Mouse (Mus musculus) liver, embryonic 12.5 days (tissue): ENCODE measurements around the gene Mgat3. TPM values are rescaled to one million over a fixed set of nuclear protein-coding genes. Genes with fewer than 3 reads are reported as not detected.

ENCODE experiments used
- ATAC-seq: fragments of 200-750 bp; cut with Nextera tagmentation; 2 replicates; pipeline ENCODE4 v1.8.0; 2017; ENCODE audit warnings: moderate number of reproducible peaks, mild to moderate bottlenecking, moderate library complexity
- H3K27ac ChIP-seq: fragments of 300-500 bp; sonication (generic); 2 replicates; pipeline ENCODE4 v1.5.1; 2016; ENCODE audit warnings: mild to moderate bottlenecking
- H3K27me3 ChIP-seq: fragments of 300-500 bp; sonication (generic); replicated peaks from 2 replicates; pipeline ENCODE4 v1.6.1; 2016; ENCODE audit warnings: mild to moderate bottlenecking, moderate library complexity
- H3K36me3 ChIP-seq: fragments of 300-500 bp; sonication (generic); 2 replicates; pipeline ENCODE4 v1.6.1; 2016; ENCODE audit warnings: mild to moderate bottlenecking, moderate library complexity
- H3K4me1 ChIP-seq: fragments of 300-500 bp; sonication (generic); 2 replicates; pipeline ENCODE4 v1.6.1; 2016
- H3K4me2 ChIP-seq: fragments of 300-500 bp; sonication (generic); 2 replicates; pipeline ENCODE4 v1.6.1; 2016; ENCODE audit warnings: mild to moderate bottlenecking, moderate library complexity
- H3K4me3 ChIP-seq: fragments of 300-500 bp; sonication (generic); 2 replicates; pipeline ENCODE4 v1.5.1; 2016; ENCODE audit warnings: mild to moderate bottlenecking, moderate library complexity
- H3K9ac ChIP-seq: fragments of 300-500 bp; sonication (generic); 2 replicates; pipeline ENCODE4 v1.6.1; 2016; ENCODE audit warnings: mild to moderate bottlenecking, moderate library complexity
- H3K9me3 ChIP-seq: fragments of 300-500 bp; sonication (generic); replicated peaks from 2 replicates; pipeline ENCODE4 v1.6.1; 2016; ENCODE audit warnings: mild to moderate bottlenecking, moderate library complexity
- WGBS: fragments of 180-500 bp; shearing (Covaris S2); methylation state at CpG from one replicate; pipeline ENCODE4 v1.1.7; 2016; ENCODE audit not compliant: insufficient replicate concordance; 5-methylcytosine and 5-hydroxymethylcytosine counted together
- polyA plus RNA-seq: library from polyadenylated mRNA; unstranded; fragments of >200 nt; fragmentation: Nextera tagmentation; extraction: Ambion mirVana; gene quantifications from 2 replicates; pipeline ENCODE4 v1.2.1, GENCODE M21; 2016

Gene Mgat3
- polyA plus RNA-seq, 1 experiment from 2014 or later = 1.2 TPM

DNA sequence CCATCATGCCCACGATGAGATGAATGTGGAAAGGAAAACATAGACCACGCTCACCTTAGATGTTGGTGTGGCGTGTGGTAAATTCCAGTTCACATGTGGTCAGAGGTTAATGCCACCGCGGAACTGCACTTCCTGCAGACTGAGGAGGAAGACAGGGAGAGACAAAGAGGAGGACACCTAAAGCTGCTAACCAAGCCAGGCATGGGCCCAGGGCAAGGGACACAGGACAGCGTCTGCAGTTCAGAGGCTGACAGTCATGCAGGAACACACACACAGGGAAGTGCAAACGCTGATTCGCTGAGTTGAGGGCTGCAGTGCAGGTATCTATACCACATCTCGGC lies 42.9 kb downstream of the Mgat3 start:
- no peak overlapping the region for H3K9ac ChIP-seq
- H3K36me3 ChIP-seq = 0 out of 2 replicates have a peak, but pooled peaks cover 4% of the 10 kb centered on the region
- peaks cover 20% of the 10 kb centered on the region for H3K4me1 ChIP-seq
- no peaks in the 10 kb centered on the region for H3K9me3 ChIP-seq
- WGBS = 38% methylated on average over 9 of the region's 9 CpGs
- H3K4me3 ChIP-seq = no peak overlapping the region
- no peak overlapping the region for H3K27ac ChIP-seq
- ATAC-seq = no peak
- H3K4me2 ChIP-seq = no peak overlapping the region
- peaks cover 20% of the 10 kb centered on the region for H3K27me3 ChIP-seq

DNA sequence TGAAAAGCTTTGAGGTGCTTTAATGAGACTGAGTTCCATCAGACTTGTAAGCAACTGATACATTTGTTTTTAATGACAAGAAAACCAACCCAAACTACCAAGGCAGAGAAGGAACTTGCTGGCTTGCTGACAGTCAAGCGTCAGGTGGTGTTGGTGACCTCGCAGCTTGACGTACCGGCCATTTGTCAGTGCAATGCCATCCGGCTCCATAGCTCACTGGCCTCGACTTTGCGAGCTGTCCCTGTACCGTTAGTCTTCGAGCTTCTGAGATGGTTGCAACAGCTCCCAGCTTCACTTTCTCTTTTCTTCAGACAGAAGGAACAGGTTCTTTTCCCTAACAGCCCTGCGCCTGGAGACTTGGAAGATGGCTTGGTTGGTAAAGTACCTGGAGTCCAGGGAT lies 44.0 kb downstream of the Mgat3 start:
- Histone ChIP-seq H3K9ac (no peak overlapping the region), H3K27me3 (peaks cover 10% of the 10 kb centered on the region), H3K27ac (no peak overlapping the region), H3K4me2 (no peak overlapping the region), H3K36me3 (no peaks in the 10 kb centered on the region), H3K4me1 (peaks cover 20% of the 10 kb centered on the region), H3K4me3 (no peak overlapping the region), H3K9me3 (no peaks in the 10 kb centered on the region)
- 74% methylated on average over 10 of the region's 10 CpGs for WGBS
- no peak for ATAC-seq

DNA sequence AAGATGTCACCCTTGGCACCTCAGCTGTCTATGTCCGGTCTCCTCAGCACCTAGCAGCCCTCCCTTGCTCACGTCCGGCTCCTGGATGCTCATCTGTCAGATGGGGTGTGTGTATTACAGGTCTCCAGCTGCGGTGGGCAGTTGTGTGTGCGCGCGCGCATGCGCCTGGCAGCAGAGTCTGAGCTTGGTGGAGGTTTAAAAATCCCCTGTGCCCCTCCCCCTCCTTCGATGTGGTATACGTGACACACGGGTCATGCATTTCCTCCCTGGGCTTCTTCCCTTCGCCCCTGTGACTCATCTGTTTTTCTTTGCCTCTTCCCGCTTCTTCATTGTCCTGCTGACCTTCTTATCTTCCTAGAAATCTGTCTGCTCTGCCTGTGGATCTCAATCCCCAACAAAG lies 45.7 kb downstream of the Mgat3 start:
- WGBS = 11% methylated on average over 14 of the region's 14 CpGs
- Histone ChIP-seq H3K9me3 (no peaks in the 10 kb centered on the region), H3K27ac (0 out of 2 replicates have a peak overlapping the region, but pooled peaks have one; percentile 18), H3K4me3 (no peak overlapping the region), H3K27me3 (no peaks in the 10 kb centered on the region), H3K4me2 (peak overlapping the region; percentile 27), H3K4me1 (peaks cover 6% of the 10 kb centered on the region), H3K36me3 (no peaks in the 10 kb centered on the region), H3K9ac (no peak overlapping the region)
- peak; percentile 42; the same call in 1 of the 2 replicates for ATAC-seq

DNA sequence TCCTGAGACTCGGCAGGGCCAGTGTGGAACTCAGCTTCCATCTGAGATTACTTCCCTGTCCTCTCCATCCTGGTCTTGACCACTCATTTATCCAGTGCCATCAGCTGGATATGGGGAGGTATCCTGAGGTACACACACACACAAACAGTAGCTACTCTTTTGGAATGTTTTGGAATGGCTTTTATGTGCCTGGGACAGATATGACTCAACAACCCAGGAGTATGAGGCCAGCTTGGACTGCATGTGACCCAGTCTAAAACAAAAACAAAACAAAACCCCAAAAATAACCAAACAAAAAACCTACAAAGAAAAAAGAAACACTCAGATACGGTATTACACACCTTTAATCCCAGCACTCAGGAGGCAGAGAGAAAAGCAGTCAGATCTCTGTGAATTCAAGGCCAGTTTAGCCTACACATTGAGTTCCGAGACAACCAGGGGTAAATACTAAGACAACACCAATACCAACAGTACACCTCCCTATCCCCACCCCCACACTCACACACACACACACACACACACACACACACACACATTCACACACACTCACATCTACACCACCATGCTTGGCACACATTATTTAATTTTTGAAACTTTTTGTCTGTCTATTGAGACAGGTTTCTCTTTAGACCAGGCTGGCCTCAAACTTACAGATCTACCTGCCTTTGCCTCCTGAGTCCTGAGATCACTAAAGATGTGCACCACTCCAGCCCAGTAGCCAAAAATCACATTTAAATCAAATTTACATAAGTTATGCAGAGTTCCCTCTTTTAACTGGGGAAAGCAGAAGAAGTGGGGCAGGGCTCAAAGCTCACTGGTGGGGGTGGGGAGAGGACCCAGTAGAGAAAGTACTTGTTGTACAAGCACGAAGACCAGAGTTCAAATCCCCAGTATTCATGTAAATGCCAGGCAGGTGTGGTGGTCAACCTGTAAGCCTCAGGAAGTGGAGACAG lies 46.5 kb downstream of the Mgat3 start:
- no peak for ATAC-seq
- Histone ChIP-seq H3K9me3 (no peaks in the 10 kb centered on the region), H3K9ac (no peak overlapping the region), H3K27ac (0 out of 2 replicates have a peak overlapping the region, but pooled peaks have one; percentile 18), H3K4me3 (no peak overlapping the region), H3K4me1 (peaks cover 7% of the 10 kb centered on the region), H3K4me2 (peak overlapping the region; percentile 27), H3K36me3 (no peaks in the 10 kb centered on the region), H3K27me3 (no peaks in the 10 kb centered on the region)
- 52% methylated on average over 4 of the region's 4 CpGs for whole genome bisulfite sequencing

DNA sequence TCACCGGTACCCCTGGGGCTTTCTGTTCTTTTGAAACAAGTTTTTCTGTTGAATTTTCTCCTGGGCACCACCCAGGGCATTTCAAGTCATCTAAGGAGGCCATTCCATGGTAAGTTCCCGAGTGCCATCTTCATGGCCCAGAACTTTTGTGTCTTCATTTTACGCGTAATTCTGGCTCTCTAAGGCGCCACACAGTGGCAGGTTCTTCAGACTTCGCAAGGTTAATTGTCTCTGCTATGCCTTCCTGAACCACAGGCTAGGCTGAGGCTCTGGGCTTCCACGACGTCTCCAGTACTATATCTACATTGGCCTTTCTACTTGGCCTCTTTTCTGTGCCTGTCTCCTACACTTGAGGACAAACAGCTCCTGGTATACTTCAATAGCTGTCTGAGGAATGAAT lies 47.5 kb downstream of the Mgat3 start:
- Histone ChIP-seq H3K4me1 (peaks cover 14% of the 10 kb centered on the region), H3K4me3 (no peak overlapping the region), H3K4me2 (no peak overlapping the region), H3K9me3 (no peaks in the 10 kb centered on the region), H3K9ac (no peak overlapping the region), H3K27ac (no peak overlapping the region), H3K27me3 (no peaks in the 10 kb centered on the region), H3K36me3 (no peaks in the 10 kb centered on the region)
- ATAC-seq = no peak
- 51% methylated on average over 8 of the region's 8 CpGs for WGBS

DNA sequence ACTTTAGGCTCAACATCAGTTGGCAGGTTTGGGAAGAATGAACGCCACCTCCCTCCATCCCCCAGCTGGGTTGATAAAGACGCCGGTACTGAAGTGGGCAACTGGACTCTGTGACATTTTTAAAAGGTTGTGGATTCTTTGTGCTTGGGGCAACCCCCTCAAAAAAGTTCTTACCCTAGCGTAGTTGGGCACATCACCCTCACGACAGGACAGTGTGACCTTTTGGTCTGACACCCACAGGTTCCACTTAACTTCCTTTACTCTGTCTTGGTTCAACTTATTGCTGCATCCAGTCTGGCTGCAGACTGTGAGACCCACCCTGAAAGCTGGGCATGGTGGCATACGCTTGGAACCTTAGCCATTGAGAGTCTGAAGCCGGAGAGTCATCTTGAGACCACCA lies 50.2 kb downstream of the Mgat3 start:
- H3K27ac ChIP-seq = no peak overlapping the region
- H3K9me3 ChIP-seq = no peaks in the 10 kb centered on the region
- peaks cover 14% of the 10 kb centered on the region for H3K4me1 ChIP-seq
- ATAC-seq = no peak
- H3K9ac ChIP-seq = no peak overlapping the region
- 76% methylated on average over 7 of the region's 7 CpGs for WGBS
- H3K27me3 ChIP-seq = no peaks in the 10 kb centered on the region
- no peak overlapping the region for H3K4me2 ChIP-seq
- no peaks in the 10 kb centered on the region for H3K36me3 ChIP-seq
- H3K4me3 ChIP-seq = no peak overlapping the region

DNA sequence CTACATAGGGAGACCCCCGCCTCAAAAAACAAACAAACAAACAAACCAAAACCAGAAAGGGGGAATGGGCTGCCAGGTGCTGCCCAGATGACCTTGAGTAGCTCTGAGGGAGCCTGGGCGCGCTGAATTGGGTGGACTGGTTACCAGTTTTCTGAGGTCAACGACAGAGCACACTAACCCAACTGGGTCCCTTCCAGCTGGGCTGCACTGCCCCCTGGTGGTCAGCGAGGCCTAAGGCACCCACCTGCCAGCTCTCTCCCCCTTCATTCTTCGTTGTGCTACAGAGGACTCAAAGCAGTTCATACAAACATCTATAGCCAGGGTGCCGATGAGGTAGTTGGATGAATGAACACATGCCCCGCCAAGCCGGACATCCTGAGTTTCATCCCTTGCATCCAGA lies 51.7 kb downstream of the Mgat3 start:
- no peak overlapping the region for H3K4me3 ChIP-seq
- H3K4me1 ChIP-seq = peaks cover 8% of the 10 kb centered on the region; the same call in 1 of the 2 replicates
- no peaks in the 10 kb centered on the region for H3K27me3 ChIP-seq
- 11% methylated on average over 9 of the region's 9 CpGs for WGBS
- no peak overlapping the region for H3K9ac ChIP-seq
- no peak overlapping the region for H3K27ac ChIP-seq
- H3K4me2 ChIP-seq = no peak overlapping the region
- no peaks in the 10 kb centered on the region for H3K9me3 ChIP-seq
- ATAC-seq = peak; percentile 69; the same call in 1 of the 2 replicates
- H3K36me3 ChIP-seq = no peaks in the 10 kb centered on the region

DNA sequence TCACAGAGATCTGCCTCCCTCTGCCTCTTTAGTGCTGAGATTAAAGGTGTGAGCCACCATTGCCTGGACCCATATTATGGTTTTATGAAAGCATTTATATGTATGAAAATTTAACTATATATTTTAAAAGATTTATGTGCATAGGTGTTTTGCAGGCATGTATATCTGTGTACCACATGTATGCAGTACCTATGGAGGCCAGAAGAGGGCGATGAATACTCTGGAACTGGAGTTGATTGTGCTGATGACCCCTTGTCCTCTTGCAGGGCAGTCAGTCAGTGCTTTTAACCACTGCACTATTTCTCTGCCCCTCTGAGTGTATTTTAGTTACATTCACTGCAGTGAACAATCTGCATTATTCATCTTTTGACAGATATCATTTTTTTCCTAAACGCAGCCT lies 52.3 kb downstream of the Mgat3 start:
- Histone ChIP-seq H3K27me3 (no peaks in the 10 kb centered on the region), H3K4me3 (no peak overlapping the region), H3K9ac (no peak overlapping the region), H3K36me3 (no peaks in the 10 kb centered on the region), H3K4me1 (peaks cover 8% of the 10 kb centered on the region; the same call in 1 of the 2 replicates), H3K27ac (no peak overlapping the region), H3K4me2 (no peak overlapping the region), H3K9me3 (no peaks in the 10 kb centered on the region)
- 0 out of 2 replicates have a peak, but pooled peaks have one; percentile 22 for ATAC-seq
- WGBS = 47% methylated on average over 2 of the region's 2 CpGs

DNA sequence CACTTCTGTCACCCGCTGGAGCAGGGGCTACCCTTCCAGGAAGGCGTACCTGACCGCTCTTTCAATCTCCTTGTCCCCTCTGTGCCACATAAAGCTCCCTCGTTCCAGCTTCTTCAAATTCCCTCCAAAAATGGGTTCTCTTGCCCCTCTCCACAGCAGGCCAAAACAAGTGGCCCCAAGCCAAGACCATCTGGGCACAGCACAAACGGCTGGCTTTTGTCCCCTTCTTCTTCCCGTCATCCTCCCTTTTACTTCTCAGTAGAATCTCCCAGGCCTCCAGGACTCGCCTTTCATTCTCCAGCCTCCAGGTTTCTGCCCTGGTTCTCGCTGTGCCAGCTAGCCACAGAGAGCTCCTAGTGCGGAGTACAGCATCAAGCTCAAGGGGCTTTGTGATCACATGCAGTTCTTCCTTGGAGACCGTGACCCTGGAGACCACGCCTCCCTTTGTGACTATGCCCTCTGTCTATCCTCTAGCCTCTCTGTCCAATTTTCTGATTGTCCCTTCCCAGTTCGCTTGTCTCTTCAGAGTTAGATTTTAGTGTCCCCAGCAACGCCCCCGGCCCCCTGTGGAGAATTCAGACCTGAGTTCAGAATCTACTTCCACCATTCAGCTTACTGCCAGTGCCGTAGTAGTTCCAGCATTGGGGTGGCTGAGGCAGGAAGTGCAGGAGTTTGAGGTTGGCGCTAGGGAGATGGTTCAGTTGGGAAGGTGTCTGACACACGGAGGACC lies 54.7 kb downstream of the Mgat3 start:
- no peak overlapping the region for H3K27ac ChIP-seq
- H3K4me2 ChIP-seq = no peak overlapping the region
- no peak overlapping the region for H3K4me3 ChIP-seq
- H3K9ac ChIP-seq = no peak overlapping the region
- ATAC-seq = no peak
- peaks cover 23% of the 10 kb centered on the region for H3K4me1 ChIP-seq
- H3K9me3 ChIP-seq = no peaks in the 10 kb centered on the region
- H3K36me3 ChIP-seq = no peaks in the 10 kb centered on the region
- WGBS = 72% methylated on average over 17 of the region's 17 CpGs
- H3K27me3 ChIP-seq = no peaks in the 10 kb centered on the region

DNA sequence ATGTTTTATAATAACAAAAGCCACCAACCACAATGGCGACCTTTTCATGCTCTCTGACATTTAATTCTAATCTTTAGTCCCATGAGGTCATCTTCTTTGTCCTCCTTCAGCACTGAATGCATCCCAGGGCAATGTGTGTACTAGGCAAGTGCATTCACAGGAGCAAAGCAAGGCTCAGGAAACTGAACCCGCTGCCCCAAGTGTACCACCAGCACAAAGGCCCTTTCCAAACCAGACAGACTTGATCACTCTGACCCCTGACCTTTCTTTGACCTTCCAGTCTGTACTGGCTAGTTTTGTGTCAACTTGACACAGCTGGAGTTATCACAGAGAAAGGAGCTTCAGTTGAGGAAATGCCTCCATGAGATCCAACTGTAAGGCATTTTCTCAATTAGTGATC lies 58.8 kb downstream of the Mgat3 start:
- Histone ChIP-seq H3K4me2 (no peak overlapping the region), H3K36me3 (peaks cover 22% of the 10 kb centered on the region), H3K9ac (no peak overlapping the region), H3K4me3 (no peak overlapping the region), H3K27me3 (no peaks in the 10 kb centered on the region), H3K4me1 (peaks cover 45% of the 10 kb centered on the region), H3K27ac (peak overlapping the region; percentile 31; the same call in 1 of the 2 replicates), H3K9me3 (no peaks in the 10 kb centered on the region)
- 70% methylated on average over 2 of the region's 2 CpGs for WGBS
- no peak for ATAC-seq

DNA sequence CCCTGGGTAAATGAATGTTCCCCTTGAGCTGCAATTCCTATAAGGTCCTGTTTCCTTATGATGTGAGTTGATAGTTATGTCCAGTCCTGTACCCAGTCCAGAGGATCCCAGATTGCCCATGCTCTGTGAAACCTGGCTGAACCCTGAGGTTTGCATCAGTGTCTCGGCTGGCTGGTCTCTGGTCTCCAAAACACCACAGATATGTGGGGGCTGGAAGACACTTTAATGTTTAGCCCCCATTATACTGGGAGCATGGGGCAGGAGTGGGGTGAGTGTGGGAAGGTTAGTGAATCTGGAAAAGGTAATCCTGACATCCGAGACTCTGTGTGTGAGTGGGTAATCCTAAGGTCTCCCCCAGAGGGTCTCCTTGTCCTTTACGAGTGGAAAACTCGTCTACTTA lies 59.5 kb downstream of the Mgat3 start:
- Histone ChIP-seq H3K4me3 (no peak overlapping the region), H3K36me3 (peaks cover 29% of the 10 kb centered on the region), H3K27me3 (no peaks in the 10 kb centered on the region), H3K27ac (peak overlapping the region; percentile 87), H3K4me1 (peaks cover 47% of the 10 kb centered on the region), H3K9me3 (no peaks in the 10 kb centered on the region), H3K9ac (peak overlapping the region; percentile 58), H3K4me2 (peak overlapping the region; percentile 61)
- WGBS = 63% methylated on average over 4 of the region's 4 CpGs
- ATAC-seq = no peak
